Mouse (Mus musculus): ENCODE data around the gene Srrt.
"Not testable (repeated sequence)": the region's sequence is repeated elsewhere in the genome, so short reads cannot be mapped to it uniquely, and the experiment has no call there.

Gene Srrt

GRCm38 (mm10) chr5:137297126-137297525, 10.3 kb downstream of the Srrt start:
- in situ Hi-C loops (cut with MboI), result no loop called here

- in situ Hi-C loops (cut with MboI), result no loop called here
These were observed 11.8 kb downstream of the Srrt start for GRCm38 (mm10) chr5:137295712-137296111.

GRCm38 (mm10) chr5:137295296-137295695, 12.2 kb downstream of the Srrt start:
- in situ Hi-C loops (cut with MboI), result no loop called here

- in situ Hi-C loops (cut with MboI), result no loop called here
These were observed 12.8 kb downstream of the Srrt start for GRCm38 (mm10) chr5:137294744-137295093.

- in situ Hi-C loops (cut with MboI), result no loop called here
These were observed 13.4 kb downstream of the Srrt start, which contains the start of gene Ufsp1 for GRCm38 (mm10) chr5:137293839-137294743. Ufsp1 (plus strand) TSS chr5:137294629.

- in situ Hi-C loops (cut with MboI), result no loop called here
These were observed 14.2 kb downstream of the Srrt start for GRCm38 (mm10) chr5:137293282-137293681.

- in situ Hi-C loops (cut with MboI), result no loop called here
These were observed 16.0 kb downstream of the Srrt start for GRCm38 (mm10) chr5:137291381-137291926.

- in situ Hi-C loops (cut with MboI), result no loop called here
These were observed 16.8 kb downstream of the Srrt start for GRCm38 (mm10) chr5:137290677-137291076.

- in situ Hi-C loops (cut with MboI), result no loop called here
These were observed 17.7 kb downstream of the Srrt start for GRCm38 (mm10) chr5:137289591-137290365.

GRCm38 (mm10) chr5:137288999-137289470, 18.4 kb downstream of the Srrt start:
- in situ Hi-C loops (cut with MboI), result no loop called here

- in situ Hi-C loops (cut with MboI), result no loop called here
These were observed 19.3 kb downstream of the Srrt start for GRCm38 (mm10) chr5:137287953-137288743.

GRCm38 (mm10) chr5:137287032-137287952, 20.2 kb downstream of the Srrt start, which contains the start of gene Ache:
Ache (plus strand) TSS chr5:137287519.
- in situ Hi-C loops (cut with MboI), result no loop called here

GRCm38 (mm10) chr5:137286655-137287031, 20.8 kb downstream of the Srrt start:
- in situ Hi-C loops (cut with MboI), result no loop called here

GRCm38 (mm10) chr5:137285986-137286385, 21.5 kb downstream of the Srrt start:
- in situ Hi-C loops (cut with MboI), result no loop called here

GRCm38 (mm10) chr5:137285045-137285444, 22.4 kb downstream of the Srrt start:
- in situ Hi-C loops (cut with MboI), result no loop called here

- in situ Hi-C loops (cut with MboI), result not testable (repeated sequence)
These were observed 23.1 kb downstream of the Srrt start for GRCm38 (mm10) chr5:137284411-137284810.

GRCm38 (mm10) chr5:137277360-137278342, 29.8 kb downstream of the Srrt start:
- in situ Hi-C loops (cut with MboI), result no loop called here

GRCm38 (mm10) chr5:137268131-137268910, 39.2 kb downstream of the Srrt start:
- in situ Hi-C loops (cut with MboI), result no loop called here
